Mouse (Mus musculus): Measurements from ENCODE around the gene Cyp8b1. TPM values are rescaled to one million over a fixed set of nuclear protein-coding genes. Genes with fewer than 3 reads are reported as not detected.

The Cyp8b1 gene
- total and polyA plus RNA-seq, 2 experiments from 2014 or later, result not detected

DNA sequence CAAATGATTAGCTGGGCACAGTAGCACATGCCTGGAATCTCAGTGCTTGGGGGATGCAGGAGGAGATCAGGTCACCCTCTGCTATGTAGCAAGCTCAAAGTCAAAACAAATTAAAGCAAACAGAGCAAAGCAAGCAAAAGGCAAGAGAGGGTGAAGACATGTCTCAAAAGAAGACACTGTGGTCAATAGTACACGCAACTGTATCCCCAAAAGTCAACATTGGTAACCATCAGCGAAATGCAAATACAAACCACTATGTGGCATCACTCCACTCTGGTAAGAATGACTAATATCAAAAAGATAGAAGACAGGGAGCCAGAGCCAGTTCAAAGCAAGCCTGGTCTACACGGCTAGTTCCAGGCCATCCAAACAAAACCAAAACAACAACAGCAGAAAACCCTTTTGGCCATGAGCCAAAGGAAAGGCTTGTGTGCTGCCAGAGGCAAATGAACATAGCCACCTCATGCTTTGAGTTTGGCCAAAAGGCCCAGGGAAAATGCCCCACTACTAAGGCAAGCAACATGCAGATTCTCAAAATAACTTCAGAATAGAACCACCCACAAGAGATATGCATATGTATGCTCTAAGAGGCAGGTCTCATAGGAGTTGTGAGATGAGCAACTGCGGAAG is 10.4 kb downstream of the Cyp8b1 start:
- ATAC-seq (ENCODE audit: low FRiP score), result no peak

DNA sequence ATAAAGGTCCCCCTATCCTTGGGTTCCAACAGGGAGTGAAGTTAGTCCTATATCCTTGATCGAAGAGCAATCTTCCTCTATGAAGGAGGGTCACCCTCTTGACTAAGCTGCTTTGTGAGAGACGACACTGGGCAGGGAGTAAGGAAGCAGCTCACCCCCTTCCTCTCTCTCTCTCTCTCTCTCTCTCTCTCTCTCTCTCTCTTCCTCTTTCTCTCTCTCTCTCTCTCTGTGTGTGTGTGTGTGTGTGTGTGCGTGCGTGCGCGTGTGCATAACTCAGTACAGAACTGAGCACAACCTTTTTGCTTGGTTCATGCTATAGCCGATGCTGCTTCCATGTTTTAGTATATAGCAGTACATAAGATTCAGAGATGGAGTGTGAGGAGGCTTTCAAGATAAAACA is 11.2 kb downstream of the Cyp8b1 start:
- H3K9me3 ChIP-seq (ENCODE audit: low read length), result no peaks in the 10 kb centered on the region
- no peak overlapping the region for H3K9ac ChIP-seq (replicated peaks; ENCODE audit: low read length, poor library complexity, severe bottlenecking)
- DNase-seq (ENCODE audit: low spot score) (no peak), ATAC-seq (ENCODE audit: low FRiP score) (no peak)
- H3K4me3 ChIP-seq (ENCODE audit: low read depth, low read length), result no peak overlapping the region
- 90% methylated on average over 7 of the region's 7 CpGs for WGBS
- no peak overlapping the region for H3K4me2 ChIP-seq (ENCODE audit: low read depth, low read length, poor library complexity, severe bottlenecking)
- H3K4me1 ChIP-seq (ENCODE audit: insufficient read depth, low read length), result no peaks in the 10 kb centered on the region
- no peaks in the 10 kb centered on the region for H3K36me3 ChIP-seq (ENCODE audit: insufficient read depth, low read length)
- no peak overlapping the region for H3K27ac ChIP-seq (ENCODE audit: low read depth, low read length)
- no peak for TF ChIP-seq CTCF (IDR thresholded peaks at IDR 0.05)
- H3K27me3 ChIP-seq (ENCODE audit: insufficient read depth, low read length), result no peaks in the 10 kb centered on the region

More for the DNA sequence above, 10.4 kb downstream of the Cyp8b1 start:
- Histone ChIP-seq H3K27me3 (ENCODE audit: insufficient read depth, low read length) (no peaks in the 10 kb centered on the region), H3K9ac (replicated peaks; ENCODE audit: low read length, poor library complexity, severe bottlenecking) (no peak overlapping the region), H3K4me2 (ENCODE audit: low read depth, low read length, poor library complexity, severe bottlenecking) (no peak overlapping the region), H3K27ac (ENCODE audit: low read depth, low read length) (no peak overlapping the region), H3K36me3 (ENCODE audit: insufficient read depth, low read length) (no peaks in the 10 kb centered on the region), H3K9me3 (ENCODE audit: low read length) (no peaks in the 10 kb centered on the region), H3K4me1 (ENCODE audit: insufficient read depth, low read length) (no peaks in the 10 kb centered on the region), H3K4me3 (ENCODE audit: low read depth, low read length) (no peak overlapping the region)
- 82% methylated on average over 4 of the region's 4 CpGs for WGBS
- TF ChIP-seq CTCF (IDR thresholded peaks at IDR 0.05), result no peak
- DNase-seq (ENCODE audit: low spot score), result no peak

DNA sequence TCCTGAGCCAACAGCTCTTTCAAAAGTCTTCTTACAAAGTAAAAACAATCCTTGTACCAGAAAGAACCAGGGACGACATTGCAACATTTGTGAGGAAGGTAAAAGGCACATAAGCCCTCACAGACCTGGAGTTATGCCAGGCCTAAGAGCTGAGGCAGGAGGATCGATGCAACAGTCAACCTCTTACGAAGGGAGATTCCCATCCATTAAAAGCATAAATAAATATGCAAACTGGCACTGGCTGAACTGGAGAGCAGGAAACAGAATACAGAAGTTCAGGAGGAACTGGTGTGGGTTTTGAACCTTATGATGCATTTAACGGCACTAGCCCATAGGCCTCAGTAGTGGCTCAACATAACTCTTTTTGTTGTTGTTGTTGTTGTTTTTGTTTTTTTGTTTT is 11.8 kb downstream of the Cyp8b1 start:
- Histone ChIP-seq H3K4me1 (ENCODE audit: insufficient read depth, low read length) (no peaks in the 10 kb centered on the region), H3K27me3 (ENCODE audit: insufficient read depth, low read length) (no peaks in the 10 kb centered on the region), H3K27ac (ENCODE audit: low read depth, low read length) (no peak overlapping the region), H3K4me3 (ENCODE audit: low read depth, low read length) (no peak overlapping the region), H3K9ac (replicated peaks; ENCODE audit: low read length, poor library complexity, severe bottlenecking) (no peak overlapping the region), H3K9me3 (ENCODE audit: low read length) (no peaks in the 10 kb centered on the region), H3K4me2 (ENCODE audit: low read depth, low read length, poor library complexity, severe bottlenecking) (no peak overlapping the region), H3K36me3 (ENCODE audit: insufficient read depth, low read length) (no peaks in the 10 kb centered on the region)
- WGBS, result 84% methylated on average over 4 of the region's 4 CpGs
- DNase-seq (ENCODE audit: low spot score) (no peak), ATAC-seq (ENCODE audit: low FRiP score) (no peak)
- TF ChIP-seq CTCF (IDR thresholded peaks at IDR 0.05), result no peak

DNA sequence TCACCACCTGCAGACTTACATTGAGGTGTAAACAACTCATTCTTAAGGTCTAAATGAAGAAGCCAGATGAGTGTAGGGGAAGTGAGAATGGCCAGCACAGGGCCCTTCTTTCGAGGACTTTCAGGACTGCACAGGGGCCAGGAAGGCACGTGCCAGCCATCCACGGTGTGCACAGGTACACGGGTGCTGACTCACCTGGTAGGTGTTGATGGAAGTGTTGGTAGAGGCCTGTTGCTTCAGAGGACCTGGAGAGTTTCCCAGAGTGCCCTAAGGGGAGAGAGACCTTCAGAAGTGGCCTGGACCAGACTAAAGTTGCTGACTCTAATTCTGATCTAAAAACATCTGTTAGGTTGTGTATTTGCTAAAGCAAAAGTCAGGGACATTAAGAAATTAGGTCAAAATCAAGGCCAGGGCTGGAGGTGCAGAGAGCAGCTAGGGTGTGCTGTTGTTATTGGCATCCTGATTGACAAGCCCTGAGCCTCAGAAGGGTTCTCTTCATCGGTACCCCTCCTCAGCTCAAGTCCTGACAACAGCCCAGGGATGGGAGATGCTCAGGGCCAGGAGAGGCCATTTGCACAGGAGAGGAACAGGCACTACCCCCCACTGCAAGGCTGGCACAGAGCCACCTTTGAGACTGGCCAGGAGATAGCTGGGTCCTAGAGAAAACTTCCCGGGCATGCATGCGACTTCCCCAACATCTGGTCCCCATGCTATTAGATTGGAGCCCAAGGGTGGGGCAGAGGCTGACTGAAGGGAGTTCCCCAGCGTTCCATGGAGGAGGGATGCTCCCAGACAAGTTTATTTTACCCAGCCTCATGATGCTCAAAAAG is 12.4 kb downstream of the Cyp8b1 start:
- ATAC-seq (ENCODE audit: low FRiP score) (no peak), DNase-seq (ENCODE audit: low spot score) (no peak)
- no peaks in the 10 kb centered on the region for H3K27me3 ChIP-seq (ENCODE audit: insufficient read depth, low read length)
- TF ChIP-seq CTCF (IDR thresholded peaks at IDR 0.05), result no peak
- no peak overlapping the region for H3K27ac ChIP-seq (ENCODE audit: low read depth, low read length)
- no peak overlapping the region for H3K4me2 ChIP-seq (ENCODE audit: low read depth, low read length, poor library complexity, severe bottlenecking)
- H3K4me3 ChIP-seq (ENCODE audit: low read depth, low read length), result no peak overlapping the region
- no peak overlapping the region for H3K9ac ChIP-seq (replicated peaks; ENCODE audit: low read length, poor library complexity, severe bottlenecking)
- H3K36me3 ChIP-seq (ENCODE audit: insufficient read depth, low read length), result no peaks in the 10 kb centered on the region
- WGBS, result 77% methylated on average over 8 of the region's 8 CpGs
- H3K9me3 ChIP-seq (ENCODE audit: low read length), result no peaks in the 10 kb centered on the region
- no peaks in the 10 kb centered on the region for H3K4me1 ChIP-seq (ENCODE audit: insufficient read depth, low read length)

DNA sequence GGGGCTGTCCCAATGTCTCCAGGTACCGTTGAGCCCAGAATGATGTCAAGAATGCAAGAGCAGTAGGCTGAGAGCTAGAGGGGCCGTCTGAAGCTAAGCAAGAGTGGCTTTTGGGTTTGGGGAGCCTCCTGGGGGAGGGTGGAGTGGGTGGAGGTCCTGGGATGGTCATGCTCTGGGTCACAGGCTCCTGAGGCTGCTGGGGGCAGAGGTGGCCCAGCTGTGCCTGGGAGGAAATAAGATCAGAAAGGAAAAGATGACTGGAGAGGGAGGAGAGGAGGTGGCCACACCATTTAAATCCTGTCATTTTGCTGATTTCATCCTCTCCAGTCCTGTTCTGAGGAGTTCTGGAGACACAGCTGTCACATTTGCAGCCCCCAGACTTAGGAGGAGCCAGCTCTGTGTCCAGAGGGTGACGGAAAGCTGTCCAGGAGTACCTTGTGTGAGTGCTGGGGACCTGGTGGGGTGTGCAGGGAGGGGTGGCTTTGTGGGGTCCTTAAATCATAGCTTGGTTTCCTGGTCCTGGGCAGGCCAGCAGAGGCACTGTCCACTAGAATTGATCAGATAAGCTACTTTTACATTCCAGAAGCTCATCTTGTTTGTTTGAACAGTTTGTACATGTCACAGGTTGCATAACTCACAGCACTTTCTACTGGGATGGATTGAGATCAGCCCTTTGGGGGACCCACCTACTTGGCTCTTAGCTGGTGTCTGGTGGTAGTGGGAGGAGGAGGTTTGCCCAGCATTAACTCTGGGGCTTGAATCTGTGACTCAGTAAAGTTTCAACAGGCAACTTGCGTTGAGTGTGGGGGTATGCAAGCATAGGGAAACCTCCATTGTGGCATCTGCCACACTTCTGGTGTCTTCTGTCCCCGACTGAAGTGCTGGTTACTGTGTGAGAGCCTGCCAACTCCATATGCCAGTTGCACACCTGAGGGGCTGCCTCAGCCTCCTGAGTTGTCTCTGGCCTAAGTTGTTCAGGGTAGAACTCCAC is 14.1 kb downstream of the Cyp8b1 start:
- Histone ChIP-seq H3K4me3 (ENCODE audit: low read depth, low read length) (no peak overlapping the region), H3K9ac (replicated peaks; ENCODE audit: low read length, poor library complexity, severe bottlenecking) (no peak overlapping the region), H3K4me2 (ENCODE audit: low read depth, low read length, poor library complexity, severe bottlenecking) (no peak overlapping the region), H3K27me3 (ENCODE audit: insufficient read depth, low read length) (no peaks in the 10 kb centered on the region), H3K27ac (ENCODE audit: low read depth, low read length) (no peak overlapping the region), H3K36me3 (ENCODE audit: insufficient read depth, low read length) (no peaks in the 10 kb centered on the region), H3K4me1 (ENCODE audit: insufficient read depth, low read length) (no peaks in the 10 kb centered on the region), H3K9me3 (ENCODE audit: low read length) (no peaks in the 10 kb centered on the region)
- 79% methylated on average over 5 of the region's 5 CpGs for WGBS
- ATAC-seq (ENCODE audit: low FRiP score), result no peak
- TF ChIP-seq CTCF (IDR thresholded peaks at IDR 0.05), result no peak
- no peak for DNase-seq (ENCODE audit: low spot score)

Measured in midbrain, postnatal 0 days (tissue).